Mouse (Mus musculus): ENCODE data around the gene Mest. TPM values are rescaled to one million over a fixed set of nuclear protein-coding genes. Genes with fewer than 3 reads are reported as not detected.

The Mest gene
- total RNA-seq, 4 experiments from 2014 or later: 1.2 to 2.9 (median 1.5) TPM

DNA sequence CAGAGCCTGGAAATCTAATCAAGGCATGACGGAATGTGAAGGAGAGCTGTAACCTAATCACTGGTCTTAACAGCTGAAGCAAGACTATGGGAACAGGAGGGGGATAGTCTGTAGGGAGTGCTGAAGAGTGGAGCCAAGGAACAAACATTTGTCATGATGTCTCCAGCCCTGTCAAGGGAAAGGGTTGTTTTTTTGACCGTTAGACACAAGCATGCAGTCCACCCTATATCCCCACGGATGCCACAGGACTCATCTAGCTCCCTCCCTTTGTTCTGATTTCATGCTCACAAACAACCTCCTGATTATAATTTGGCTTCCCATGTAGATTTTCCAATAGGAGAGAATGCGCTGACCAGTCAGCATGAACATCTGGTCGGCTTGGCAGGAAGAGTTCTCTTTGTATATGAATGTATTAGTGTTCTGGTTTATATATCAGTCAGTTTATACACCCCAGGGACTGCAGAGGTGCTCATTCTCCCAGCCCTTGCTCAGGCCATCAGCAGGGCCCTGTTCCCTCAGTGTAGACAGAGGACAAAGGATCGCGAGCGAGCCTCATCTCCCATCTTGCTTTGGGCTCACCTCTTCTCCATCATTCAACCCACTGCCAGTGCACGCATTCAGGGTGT is 19.3 kb upstream of the Mest start:
- no peak for DNase-seq (ENCODE audit: low spot score in 2 of 2)

DNA sequence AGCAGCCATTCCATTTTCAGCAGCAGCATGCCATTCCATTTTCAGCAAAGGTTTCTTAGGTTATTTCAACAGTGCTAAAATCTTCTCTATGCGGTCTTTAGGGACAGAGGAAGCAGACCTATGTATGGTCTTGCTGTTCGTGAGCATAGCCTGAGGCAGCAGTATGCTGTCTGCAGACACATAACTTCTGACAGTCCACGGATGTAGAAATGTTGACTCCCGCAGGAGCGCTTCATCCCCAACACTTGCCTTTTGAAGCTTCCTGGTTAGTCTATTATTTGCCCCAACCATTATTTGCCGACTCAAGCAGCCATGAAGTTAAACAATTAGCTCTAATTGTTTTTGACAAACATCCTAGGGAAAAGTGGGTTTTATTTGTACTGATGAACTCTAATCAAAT is 14.2 kb upstream of the Mest start:
- no peak for DNase-seq (ENCODE audit: low spot score in 2 of 2)

DNA sequence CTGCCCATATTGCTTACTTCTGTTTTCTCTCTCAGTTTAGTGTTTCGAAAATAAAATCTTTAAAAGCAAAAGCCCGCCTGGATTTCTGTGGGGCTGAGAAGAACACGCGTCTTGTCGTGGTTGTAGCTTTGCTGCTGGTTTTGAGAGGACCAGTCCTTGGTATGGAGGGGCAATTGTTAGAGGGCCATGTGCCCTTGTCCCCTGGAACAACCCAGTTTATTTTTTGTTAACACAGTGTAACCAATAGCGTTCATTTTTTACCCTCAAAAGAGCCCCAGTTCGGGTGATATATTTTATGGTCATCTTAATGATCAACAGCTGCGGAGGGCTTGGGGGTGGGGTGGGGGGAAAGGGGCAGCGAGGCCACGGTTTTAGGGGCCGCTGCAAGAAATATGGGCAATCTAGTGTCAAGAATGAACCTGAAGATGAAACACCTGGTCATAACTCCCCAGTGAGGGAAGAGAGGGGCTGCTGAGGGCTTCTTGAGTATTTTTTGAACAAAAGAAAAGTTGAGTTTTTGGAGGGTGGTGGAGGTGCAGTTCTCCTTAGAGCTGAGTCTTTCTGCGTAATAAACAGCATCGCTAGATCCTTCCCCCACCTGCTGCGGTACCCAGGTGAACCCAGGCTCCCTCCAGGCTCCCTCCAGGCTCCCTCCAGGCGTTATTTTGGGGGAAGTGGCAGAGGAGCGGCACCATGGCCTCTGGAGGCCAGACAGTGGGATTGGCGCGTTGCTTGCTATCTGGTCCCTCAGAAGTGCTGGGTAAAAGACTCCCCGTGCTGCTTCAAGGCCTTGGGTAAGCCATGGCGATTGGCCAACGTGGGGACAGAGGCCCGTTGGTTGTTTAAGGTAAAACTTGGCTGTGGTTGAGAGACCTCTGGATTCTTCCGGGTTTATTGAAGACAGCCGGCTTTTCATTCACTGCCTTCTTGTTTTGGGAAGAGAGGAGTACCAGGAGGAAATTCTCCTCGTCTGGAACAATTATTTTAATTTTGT is 12.7 kb upstream of the Mest start:
- DNase-seq (ENCODE audit: low spot score in 2 of 2): no peak

DNA sequence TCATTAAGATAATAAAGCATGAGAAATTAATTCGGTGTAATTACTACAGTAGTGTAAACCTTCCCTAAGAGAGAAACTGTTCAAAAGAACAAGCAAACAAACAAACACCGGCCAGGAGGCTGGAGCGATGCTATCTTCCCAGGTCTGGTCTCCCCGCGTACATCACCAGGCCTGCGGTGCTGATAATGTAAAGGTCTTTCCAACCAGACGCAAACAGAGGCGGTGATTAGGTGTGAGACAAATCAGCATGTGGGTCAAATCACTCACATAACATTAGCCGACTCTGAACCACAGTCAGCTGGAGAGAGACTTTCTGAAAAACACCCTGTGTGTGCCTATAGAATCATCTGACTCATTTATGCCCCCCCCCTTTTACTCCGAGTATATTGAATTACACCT is 12.0 kb upstream of the Mest start:
- DNase-seq (ENCODE audit: low spot score in 2 of 2): no peak

DNA sequence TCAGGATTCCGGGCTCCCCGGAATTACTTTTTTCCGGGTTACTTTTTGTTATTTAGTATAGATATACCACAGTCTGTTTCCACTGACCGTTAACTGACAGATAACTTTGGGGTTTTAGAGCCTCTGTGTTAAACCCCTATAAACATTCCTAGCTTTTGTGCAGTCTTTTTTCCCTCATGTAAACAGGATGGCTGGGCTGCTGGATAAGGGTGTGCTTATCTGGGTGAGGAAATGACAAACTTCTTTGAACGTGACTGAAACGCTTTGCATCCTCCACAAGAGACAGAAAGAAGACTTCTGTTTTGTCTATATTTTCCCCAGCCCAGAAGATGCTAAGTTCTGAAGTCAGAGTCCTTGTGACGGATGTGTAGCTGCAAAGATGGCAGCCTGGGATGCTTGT is 10.9 kb upstream of the Mest start:
- DNase-seq (ENCODE audit: low spot score in 2 of 2): no peak

DNA sequence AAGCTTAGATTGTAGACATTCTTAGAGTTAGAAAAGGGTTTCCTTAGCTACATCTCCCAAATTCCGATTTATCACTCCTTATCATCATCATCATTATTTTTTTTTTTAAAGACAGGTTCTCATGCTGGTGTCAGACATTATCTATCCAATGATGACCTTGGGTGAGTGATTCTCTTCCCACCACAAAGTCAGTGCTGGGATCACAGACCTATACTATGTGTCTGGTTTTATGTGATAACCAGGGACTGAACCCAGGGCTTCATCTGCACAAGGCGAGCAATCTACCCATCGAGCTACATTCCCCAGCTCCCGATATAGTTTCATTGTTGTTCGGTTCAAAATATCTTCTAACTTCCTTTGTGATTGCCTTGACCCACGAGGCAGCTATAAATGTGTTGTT is 9.9 kb upstream of the Mest start:
- no peak for DNase-seq (ENCODE audit: low spot score in 2 of 2)

DNA sequence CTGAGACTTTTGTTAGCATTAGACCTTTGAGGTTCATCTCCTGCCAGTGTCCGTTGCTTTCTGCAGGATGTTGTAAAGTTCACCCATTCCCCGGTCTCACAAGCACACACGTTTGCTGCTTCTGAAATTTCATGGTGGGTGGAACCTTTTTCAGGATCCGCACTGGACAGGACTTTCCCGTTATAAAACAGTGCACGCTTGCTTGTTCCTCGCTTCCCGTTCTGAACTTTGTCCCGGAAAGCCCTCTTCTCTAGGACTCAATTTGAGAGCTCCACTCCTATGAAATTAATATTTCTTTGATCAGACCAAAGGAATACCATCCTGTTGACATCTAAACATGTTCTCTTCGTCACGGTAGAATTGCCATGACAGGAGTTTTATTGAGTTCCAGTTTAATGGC is 9.5 kb upstream of the Mest start:
- no peak for DNase-seq (ENCODE audit: low spot score in 2 of 2)

DNA sequence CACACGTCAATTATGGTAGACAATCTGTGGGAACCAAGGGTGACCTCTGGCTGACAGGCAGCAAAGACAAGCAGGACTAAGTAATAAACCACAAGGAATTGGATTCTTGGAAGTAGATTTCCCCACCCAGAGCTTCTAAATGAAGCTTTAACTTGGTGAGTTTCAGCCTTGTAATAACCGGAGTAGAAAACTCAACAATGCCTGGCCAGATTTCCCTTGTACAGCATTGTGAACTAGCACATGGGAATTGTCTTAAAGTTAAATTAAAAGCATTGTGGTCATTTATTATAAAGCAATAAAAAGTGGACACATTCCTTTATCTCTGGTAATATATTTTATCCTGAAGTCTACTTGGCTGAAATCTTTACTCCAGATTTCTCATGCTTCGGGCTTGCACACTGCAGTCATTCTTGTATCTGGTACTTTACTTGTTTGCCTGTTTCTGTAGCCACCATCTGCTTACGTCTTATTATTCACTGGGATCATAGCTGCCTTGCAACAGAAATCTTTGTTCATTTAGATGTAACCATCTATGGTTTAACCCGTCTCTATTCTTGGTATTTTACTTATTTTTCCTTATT is 8.4 kb upstream of the Mest start:
- no peak for DNase-seq (ENCODE audit: low spot score in 2 of 2)

DNA sequence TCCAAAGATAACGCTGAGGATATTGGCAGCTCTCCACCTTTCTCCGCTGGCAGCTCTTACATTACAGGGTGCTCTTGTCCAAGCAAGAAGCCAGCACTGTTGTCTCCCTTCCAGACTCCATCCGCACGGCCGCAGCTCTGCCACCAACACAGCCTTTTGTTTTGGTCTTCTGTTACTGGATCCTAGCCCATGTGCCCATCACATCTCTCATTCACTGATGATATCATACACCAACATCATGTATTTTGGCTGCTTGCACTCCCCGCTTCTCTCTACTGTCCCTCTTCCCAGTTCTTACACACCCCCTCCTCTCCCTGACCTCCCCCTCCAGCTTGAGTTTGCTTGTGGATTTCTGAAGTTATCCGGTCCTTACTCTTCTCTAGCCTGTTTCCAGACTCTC is 6.6 kb upstream of the Mest start:
- DNase-seq (ENCODE audit: low spot score in 2 of 2): no peak

DNA sequence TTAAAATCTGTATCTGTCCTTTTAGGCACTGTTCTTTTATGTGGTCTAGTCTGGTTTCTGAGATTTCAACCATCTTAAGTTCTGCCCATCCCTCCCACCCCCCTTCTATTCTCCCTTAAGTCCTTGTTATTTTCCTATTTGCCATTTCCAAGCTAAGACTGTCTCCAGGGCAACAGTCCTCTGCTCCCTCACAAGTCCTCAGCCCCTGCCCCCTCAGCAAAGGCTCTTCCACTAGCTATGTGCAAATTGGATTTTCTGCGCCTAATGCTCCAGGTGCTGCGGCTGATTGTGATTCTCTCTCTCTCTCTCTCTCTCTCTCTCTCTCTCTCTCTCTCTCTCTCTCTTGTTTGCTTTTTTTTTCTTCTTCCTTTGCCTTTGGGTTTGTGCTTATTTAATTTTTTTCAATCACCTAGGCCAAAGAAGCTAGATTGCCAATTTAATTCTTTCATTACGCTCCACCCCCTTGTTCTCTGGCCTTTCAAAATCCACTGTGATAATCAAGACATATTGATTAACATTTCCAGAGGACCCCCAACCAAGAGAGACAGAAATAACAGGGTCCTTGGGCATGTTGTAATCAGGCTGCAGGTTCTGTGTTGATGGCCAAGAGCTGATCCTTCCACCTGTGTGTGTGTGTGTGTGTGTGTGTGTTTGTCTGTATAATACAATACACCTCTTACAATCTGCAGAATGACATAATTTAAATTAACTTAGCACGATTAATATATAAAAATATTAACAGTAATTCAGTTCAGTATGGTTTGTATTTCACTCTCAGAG is 772 bp upstream of the Mest start:
- DNase-seq (ENCODE audit: low spot score in 2 of 2): no peak

DNA sequence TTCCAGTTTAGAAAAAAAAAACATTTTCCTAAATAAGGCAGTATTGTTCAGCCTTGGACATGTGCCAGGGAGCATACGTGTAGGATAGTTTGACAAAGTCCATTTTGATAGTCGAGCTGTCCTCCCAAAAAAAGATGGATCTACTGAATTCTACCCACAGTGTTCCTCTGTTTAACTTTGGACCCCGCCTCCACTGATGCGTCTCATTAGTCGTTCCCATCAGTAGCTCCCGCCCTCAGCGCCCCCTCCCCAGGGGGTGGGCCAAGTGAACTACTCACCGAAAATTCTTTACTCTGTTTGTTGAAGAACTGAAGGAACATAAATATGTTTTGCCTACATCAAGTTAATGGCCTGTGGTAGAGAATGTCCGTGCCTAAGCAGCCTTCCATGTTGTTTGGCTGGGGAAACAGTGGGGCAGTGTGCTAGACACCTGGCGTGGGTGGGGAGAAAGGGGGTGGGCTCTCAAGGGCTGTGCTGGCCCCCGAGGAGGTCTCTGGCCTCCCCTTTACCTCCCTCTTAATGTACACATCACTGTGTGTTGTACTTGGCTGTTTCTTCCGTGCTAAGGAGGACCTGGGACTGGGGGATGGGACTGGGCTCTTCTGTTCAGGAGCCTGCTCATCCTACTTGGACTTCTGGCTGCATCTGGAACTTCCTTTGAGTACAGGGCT is 7.1 kb downstream of the Mest start:
- DNase-seq (ENCODE audit: low spot score in 2 of 2): no peak

DNA sequence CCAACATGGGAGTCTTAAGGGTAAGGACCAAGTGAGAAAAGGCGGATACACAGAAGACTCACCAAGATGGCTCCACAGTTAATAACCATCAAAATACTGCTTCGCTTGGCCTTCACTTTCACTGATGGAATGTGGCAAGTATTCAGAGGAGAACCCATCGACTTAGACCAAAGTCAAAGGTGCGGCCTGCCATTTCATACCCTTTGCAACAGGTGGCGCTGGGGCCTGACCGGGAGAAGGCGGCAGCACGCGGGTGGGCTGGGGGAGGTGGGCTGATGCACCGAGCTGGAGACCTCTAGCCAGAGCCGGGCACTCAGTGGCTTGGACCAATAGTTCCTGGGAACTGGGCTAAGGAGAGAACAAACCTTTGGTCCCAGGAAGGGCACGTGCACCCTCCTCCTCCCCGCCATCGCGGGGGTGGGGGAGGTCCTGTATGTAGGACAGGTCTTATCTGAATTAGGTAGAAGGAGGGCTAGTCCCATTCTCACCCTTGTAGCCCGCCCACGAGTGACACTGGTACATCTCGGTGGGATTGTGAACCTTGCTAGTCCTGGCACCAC is 9.3 kb downstream of the Mest start:
- DNase-seq (ENCODE audit: low spot score in 2 of 2): no peak

DNA sequence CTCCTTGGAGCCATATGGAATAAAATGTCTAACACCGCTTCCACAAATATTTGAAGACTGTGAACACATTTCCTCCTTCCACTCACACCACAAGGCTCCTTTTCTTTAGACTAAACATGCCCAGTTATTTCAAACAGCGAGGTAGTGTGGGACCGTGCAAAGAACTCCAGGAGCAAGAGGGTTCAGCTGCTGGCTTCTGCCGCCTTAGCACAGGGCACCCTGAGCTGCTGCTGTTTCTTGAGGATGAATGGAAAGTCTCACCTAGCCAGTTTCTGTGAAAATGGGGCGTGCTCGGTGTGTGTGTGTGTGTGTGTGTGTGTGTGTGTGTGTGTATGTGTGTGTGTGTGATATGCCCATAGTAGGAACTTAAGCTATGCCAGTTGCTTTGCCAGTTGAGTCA is 11.1 kb downstream of the Mest start:
- no peak for DNase-seq (ENCODE audit: low spot score in 2 of 2)

DNA sequence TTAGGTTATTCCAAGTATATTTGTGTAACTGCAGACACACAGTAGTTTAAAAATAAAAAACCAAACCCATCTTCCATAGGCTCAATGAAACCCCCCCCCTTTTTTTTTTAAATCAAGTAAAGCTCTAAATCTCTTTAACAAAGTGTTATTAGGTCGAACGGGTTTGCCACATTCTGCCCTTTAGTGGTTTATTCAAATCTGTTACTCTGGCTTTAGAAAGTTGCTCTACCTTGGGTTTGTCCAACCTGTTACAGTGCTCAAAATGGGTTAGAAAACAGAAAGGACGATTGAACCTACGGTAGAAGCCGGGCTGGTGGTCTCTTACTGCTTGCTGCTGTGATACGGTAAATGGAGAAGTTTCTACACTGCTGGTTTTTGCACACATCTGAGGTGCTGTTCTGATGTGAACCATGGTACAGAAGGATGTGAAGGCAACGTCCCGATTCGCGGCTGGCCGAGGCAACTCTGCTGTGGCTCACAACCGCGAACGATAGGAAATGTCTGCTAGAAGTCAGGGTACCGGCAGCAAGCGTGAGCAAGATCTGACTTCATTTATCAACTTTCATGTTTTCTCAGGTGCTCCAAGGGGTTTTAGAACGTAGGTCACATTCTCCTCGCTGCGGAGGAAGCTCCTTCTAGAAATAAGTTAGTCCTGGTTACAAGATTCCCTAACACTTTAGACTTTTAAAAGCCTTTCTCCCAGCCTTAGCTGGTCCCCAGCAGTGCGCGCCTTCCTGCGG is 11.8 kb downstream of the Mest start:
- no peak for DNase-seq (ENCODE audit: low spot score in 2 of 2)

DNA sequence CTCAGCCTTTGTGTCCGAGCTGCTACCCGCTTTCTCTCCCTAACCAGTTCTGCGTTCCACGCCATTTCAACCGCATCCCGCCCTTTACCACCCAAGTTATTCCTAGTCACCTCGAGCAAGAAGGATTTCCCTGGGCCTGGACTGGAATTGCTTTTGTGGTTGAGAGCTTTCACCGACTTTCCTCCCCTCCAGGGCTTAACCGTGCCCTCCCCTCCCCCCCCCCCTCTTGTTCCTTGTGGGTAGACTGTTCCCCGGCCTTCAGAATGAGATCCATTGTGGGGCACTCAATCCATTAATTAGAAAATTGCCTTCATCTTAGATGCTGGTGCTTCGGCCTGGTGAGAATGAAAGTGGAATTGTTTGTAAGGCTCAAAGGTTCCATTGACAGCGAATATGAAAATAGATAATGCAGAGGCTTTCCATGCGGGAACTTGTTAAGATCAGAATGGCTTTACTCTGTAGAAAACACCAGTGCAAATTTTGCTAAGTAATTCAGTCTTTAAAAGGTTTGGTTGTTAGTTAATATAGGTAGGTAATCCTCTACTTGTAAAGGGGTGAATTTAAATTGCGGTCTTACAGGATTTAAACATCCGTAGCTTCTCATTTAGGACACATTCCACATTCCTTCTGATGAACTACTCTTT is 12.5 kb downstream of the Mest start:
- DNase-seq (ENCODE audit: low spot score in 2 of 2): no peak

DNA sequence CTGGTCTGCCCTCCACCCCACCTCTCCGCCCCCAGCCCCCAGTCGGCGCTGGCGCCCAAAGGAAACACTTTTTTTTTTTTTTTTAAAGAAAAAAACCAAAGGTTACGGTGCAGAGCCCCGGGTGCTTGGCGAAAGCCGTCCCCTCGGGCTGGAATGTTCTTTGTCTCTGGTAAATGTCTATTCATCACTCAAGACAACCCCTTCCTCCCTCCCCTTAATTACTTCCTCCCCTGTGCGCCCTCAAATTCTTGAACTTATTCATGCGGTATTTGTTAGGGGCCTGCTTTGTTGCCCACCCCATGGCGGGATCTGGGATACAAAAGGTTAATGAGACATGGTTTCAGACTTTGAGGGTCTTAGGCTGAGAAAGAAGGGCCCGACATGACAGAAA is 13.0 kb downstream of the Mest start:
- no peak for DNase-seq (ENCODE audit: low spot score in 2 of 2)

DNA sequence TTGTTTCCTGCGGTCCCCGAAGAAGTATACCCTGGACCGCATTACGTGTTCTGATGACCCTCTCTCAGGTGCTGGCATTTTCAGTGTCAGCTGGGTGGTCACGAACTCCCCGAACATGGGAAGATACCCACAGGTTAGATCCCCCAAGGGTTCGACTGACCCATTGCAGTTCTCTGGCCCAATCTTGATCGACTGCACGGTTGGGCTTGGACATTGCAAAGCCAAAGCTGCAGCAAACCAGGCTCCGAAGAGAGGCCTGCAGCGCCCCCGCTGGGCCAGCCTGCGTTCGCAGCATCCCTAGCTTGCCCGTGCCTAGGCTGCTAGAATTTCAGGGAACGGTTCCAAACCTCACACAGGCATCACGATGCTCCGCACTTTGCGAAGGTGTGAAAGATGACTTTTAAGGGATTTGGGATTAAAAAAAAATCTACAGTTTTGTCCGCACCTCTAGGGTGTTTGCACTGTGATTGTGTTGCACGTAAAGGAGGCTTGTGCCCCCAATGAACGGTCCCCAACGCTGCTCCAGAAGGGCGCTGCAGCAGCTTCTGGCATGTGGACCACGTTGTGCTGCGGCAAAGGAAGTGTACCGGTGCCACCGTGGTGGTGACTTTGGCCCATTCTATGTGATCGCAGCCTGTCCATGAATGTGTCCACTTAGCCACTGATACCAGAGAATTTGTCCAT is 13.7 kb downstream of the Mest start:
- peak; percentile 25 to 36 for DNase-seq (ENCODE audit: low spot score in 2 of 2)

DNA sequence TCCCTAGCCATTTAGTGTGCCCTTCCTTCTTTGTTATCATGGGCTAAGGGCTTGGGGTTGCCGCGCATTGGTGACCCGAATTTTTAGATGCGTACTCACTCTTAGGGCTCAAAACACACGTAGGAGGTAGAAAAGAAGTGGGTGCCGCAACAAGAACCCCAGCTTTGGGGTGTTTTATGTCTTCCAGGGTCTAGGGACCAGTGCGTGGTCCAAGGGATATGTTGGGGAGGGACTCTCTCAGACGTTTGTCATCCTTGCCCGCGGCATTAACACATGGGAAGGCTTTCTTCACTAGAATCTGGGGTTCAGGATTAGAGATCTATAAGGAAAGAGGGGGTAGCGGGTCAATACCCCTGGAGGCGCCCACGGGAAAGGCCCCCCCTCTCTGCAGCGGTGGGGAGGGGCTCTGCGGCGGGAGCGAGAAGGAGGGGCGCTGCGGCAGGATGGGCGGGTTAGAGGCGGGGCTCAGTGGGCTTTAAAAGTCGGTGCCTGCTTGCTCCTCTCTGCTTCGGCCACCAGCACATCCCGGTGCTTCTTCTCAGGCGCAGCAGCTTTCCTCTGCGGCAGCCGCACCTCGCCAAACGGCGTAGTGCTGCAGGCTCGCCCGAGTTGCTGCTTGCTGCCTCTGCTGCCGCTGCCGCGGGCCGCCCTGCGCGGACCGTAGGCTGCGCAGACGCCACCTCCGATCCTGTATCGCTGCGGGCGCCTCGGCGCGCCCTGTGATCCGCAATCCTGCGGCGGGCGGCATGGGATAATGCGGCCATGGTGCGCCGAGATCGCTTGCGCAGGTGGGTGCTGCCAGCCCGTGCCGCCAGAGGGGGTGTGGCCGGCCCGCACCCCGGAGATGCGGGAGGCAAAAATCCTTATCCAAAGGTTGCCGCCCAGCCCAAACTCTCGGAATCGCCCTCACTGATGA is 14.5 kb downstream of the Mest start:
- DNase-seq (ENCODE audit: low spot score in 2 of 2): peak; percentile 15 to 31
